Mouse (Mus musculus) ES-Bruce4 (cell line): ENCODE results near the gene Phlpp1. TPM values are rescaled to one million over a fixed set of nuclear protein-coding genes. Genes with fewer than 3 reads are reported as not detected.
A peak's percentile ranks its signal among the peaks of the same experiment; 100 is the strongest.

Source experiments
- H3K27ac ChIP-seq: 2 replicates; pipeline ENCODE4 v1.5.1; 2012; ENCODE audit warnings: low read length, inconsistent platforms; ENCODE audit not compliant: insufficient read depth
- H3K27me3 ChIP-seq: 2 replicates; pipeline ENCODE4 v1.6.1; 2012; ENCODE audit warnings: mild to moderate bottlenecking, low read length, inconsistent platforms; ENCODE audit not compliant: control insufficient read depth, poor library complexity, insufficient read depth, severe bottlenecking
- H3K36me3 ChIP-seq: 2 replicates; pipeline ENCODE4 v1.6.1; 2012; ENCODE audit warnings: inconsistent platforms, mild to moderate bottlenecking, low read length, moderate library complexity; ENCODE audit not compliant: control insufficient read depth, poor library complexity, insufficient read depth, severe bottlenecking
- H3K4me1 ChIP-seq: one replicate; pipeline ENCODE4 v1.8.1; 2011; ENCODE audit warnings: low read length; ENCODE audit not compliant: control insufficient read depth, insufficient read depth
- H3K4me3 ChIP-seq: 2 replicates; pipeline ENCODE4 v1.5.1; 2011; ENCODE audit warnings: low read depth, mild to moderate bottlenecking, low read length
- H3K9ac ChIP-seq: 2 replicates; pipeline ENCODE4 v1.6.1; 2012; ENCODE audit warnings: low read depth, mild to moderate bottlenecking, inconsistent platforms; ENCODE audit not compliant: poor library complexity, severe bottlenecking
- H3K9me3 ChIP-seq: replicated peaks from 2 replicates; pipeline ENCODE4 v1.6.1; 2012; ENCODE audit warnings: mild to moderate bottlenecking, low read length, inconsistent platforms; ENCODE audit not compliant: control insufficient read depth, poor library complexity, insufficient read depth, severe bottlenecking
- CTCF ChIP-seq: IDR thresholded peaks from one replicate; pipeline ENCODE4 v1.8.1; 2011; ENCODE audit warnings: low read depth, low read length
- EP300 ChIP-seq: IDR thresholded peaks from 2 replicates; pipeline ENCODE4 v1.6.1; 2011; ENCODE audit warnings: low read depth, low read length; ENCODE audit not compliant: insufficient read depth
- POLR2A ChIP-seq: IDR thresholded peaks from one replicate; pipeline ENCODE4 v1.8.1; 2011; ENCODE audit warnings: low read length; ENCODE audit not compliant: insufficient read depth
- polyA plus RNA-seq: library from polyadenylated mRNA; stranded (reverse); fragments of >200 nt; gene quantifications from 2 replicates; pipeline ENCODE4 v1.2.4, GENCODE M21; 2011; ENCODE audit warnings: low read depth; ENCODE audit not compliant: missing spikeins, insufficient read depth, insufficient read length

Gene Phlpp1
- polyA plus RNA-seq, 1 experiment = 13.4 TPM

GRCm38 (mm10) chr1:106395476-106395875, 223.9 kb downstream of the Phlpp1 start:
- no peak overlapping the region for H3K4me3 ChIP-seq
- no peaks in the 10 kb centered on the region for H3K36me3 ChIP-seq
- H3K9me3 ChIP-seq = no peaks in the 10 kb centered on the region

GRCm38 (mm10) chr1:106400900-106401634, 229.5 kb downstream of the Phlpp1 start:
- no peaks in the 10 kb centered on the region for H3K27me3 ChIP-seq
- H3K4me3 ChIP-seq = no peak overlapping the region
- H3K4me1 ChIP-seq = no peaks in the 10 kb centered on the region
- no peaks in the 10 kb centered on the region for H3K36me3 ChIP-seq
- no peak overlapping the region for H3K9ac ChIP-seq
- TF ChIP-seq POLR2A (no peak), EP300 (no peak), CTCF (no peak)
- no peak overlapping the region for H3K27ac ChIP-seq
- no peaks in the 10 kb centered on the region for H3K9me3 ChIP-seq

More at GRCm38 (mm10) chr1:106395476-106395875, 223.9 kb downstream of the Phlpp1 start:
- Histone ChIP-seq H3K4me1 (no peaks in the 10 kb centered on the region), H3K9ac (no peak overlapping the region), H3K27me3 (no peaks in the 10 kb centered on the region), H3K27ac (no peak overlapping the region)
- no peak for TF ChIP-seq EP300
- TF ChIP-seq CTCF = peak; percentile 47

- H3K9ac ChIP-seq = no peak overlapping the region
- TF ChIP-seq POLR2A = no peak
- TF ChIP-seq EP300 = no peak
- TF ChIP-seq CTCF = no peak
- no peaks in the 10 kb centered on the region for H3K36me3 ChIP-seq
- H3K4me3 ChIP-seq = no peak overlapping the region
- H3K27me3 ChIP-seq = no peaks in the 10 kb centered on the region
- H3K4me1 ChIP-seq = no peaks in the 10 kb centered on the region
- H3K27ac ChIP-seq = no peak overlapping the region
- no peaks in the 10 kb centered on the region for H3K9me3 ChIP-seq
These were observed 231.5 kb downstream of the Phlpp1 start for GRCm38 (mm10) chr1:106403011-106403501.

- Histone ChIP-seq H3K9me3 (no peaks in the 10 kb centered on the region), H3K36me3 (no peaks in the 10 kb centered on the region), H3K27me3 (no peaks in the 10 kb centered on the region), H3K9ac (no peak overlapping the region), H3K4me3 (no peak overlapping the region), H3K4me1 (no peaks in the 10 kb centered on the region), H3K27ac (no peak overlapping the region)
- no peak for TF ChIP-seq CTCF
- TF ChIP-seq EP300 = no peak
- TF ChIP-seq POLR2A = no peak
These were observed 235.3 kb downstream of the Phlpp1 start for GRCm38 (mm10) chr1:106406852-106407251.

GRCm38 (mm10) chr1:106407963-106408440, 236.4 kb downstream of the Phlpp1 start:
- TF ChIP-seq POLR2A = no peak
- no peak for TF ChIP-seq CTCF
- TF ChIP-seq EP300 = no peak
- Histone ChIP-seq H3K27me3 (no peaks in the 10 kb centered on the region), H3K4me3 (no peak overlapping the region), H3K9ac (no peak overlapping the region), H3K9me3 (no peaks in the 10 kb centered on the region), H3K4me1 (no peaks in the 10 kb centered on the region), H3K36me3 (no peaks in the 10 kb centered on the region), H3K27ac (no peak overlapping the region)

- Histone ChIP-seq H3K27me3 (no peaks in the 10 kb centered on the region), H3K4me3 (no peak overlapping the region), H3K4me1 (no peaks in the 10 kb centered on the region), H3K9ac (no peak overlapping the region), H3K36me3 (no peaks in the 10 kb centered on the region), H3K9me3 (no peaks in the 10 kb centered on the region), H3K27ac (no peak overlapping the region)
- TF ChIP-seq CTCF = no peak
These were observed 239.3 kb downstream of the Phlpp1 start for GRCm38 (mm10) chr1:106410858-106411257.
